Mouse (Mus musculus) kidney, adult 2 months (tissue): ENCODE measurements around the gene Gm13178. TPM values are rescaled to one million over a fixed set of nuclear protein-coding genes. Genes with fewer than 3 reads are reported as not detected.

ENCODE experiments used
- DNase-seq: peaks from one replicate; pipeline ENCODE4 v3.0.0; 2021
- H3K27ac ChIP-seq: fragments of 200-500 bp; 2 replicates; pipeline ENCODE4 v1.5.1; 2012; ENCODE audit warnings: low read depth, low read length, control low read depth, inconsistent platforms; ENCODE audit not compliant: insufficient read depth
- H3K27me3 ChIP-seq: fragments of 200-500 bp; replicated peaks from 2 replicates; pipeline ENCODE4 v1.6.1; 2012; ENCODE audit warnings: mild to moderate bottlenecking, moderate library complexity, low read length, inconsistent platforms; ENCODE audit not compliant: control insufficient read depth, insufficient read depth
- H3K36me3 ChIP-seq: fragments of 200-500 bp; 2 replicates; pipeline ENCODE4 v1.6.1; 2012; ENCODE audit warnings: mild to moderate bottlenecking, moderate library complexity, low read length, inconsistent platforms; ENCODE audit not compliant: control insufficient read depth, insufficient read depth
- H3K4me1 ChIP-seq: fragments of 200-500 bp; 2 replicates; pipeline ENCODE4 v1.6.1; 2011; ENCODE audit warnings: low read length; ENCODE audit not compliant: control insufficient read depth, insufficient read depth
- H3K4me3 ChIP-seq: fragments of 200-500 bp; 2 replicates; pipeline ENCODE4 v1.5.1; 2011; ENCODE audit warnings: mild to moderate bottlenecking, low read depth, low read length, control low read depth; ENCODE audit not compliant: insufficient read depth
- CTCF ChIP-seq: fragments of 200-500 bp; conservative IDR thresholded peaks from 2 replicates; pipeline ENCODE4 v1.5.1; 2011; ENCODE audit warnings: low read depth, mild to moderate bottlenecking, control low read depth, low read length, moderate library complexity, mixed read lengths; ENCODE audit not compliant: insufficient read depth, insufficient read length
- POLR2A ChIP-seq: fragments of 200-500 bp; IDR thresholded peaks from one replicate; pipeline ENCODE4 v1.6.1; 2011; ENCODE audit warnings: low read depth, low read length, control low read depth
- WGBS: fragments of 180-500 bp; shearing (Covaris S2); methylation state at CpG from one replicate; pipeline ENCODE4 v1.1.7; 2018; 5-methylcytosine and 5-hydroxymethylcytosine counted together
- polyA plus RNA-seq: library from polyadenylated mRNA; depleted of rRNA; stranded (reverse); fragments of >200 nt; gene quantifications from 2 replicates; pipeline ENCODE4 v1.2.3, GENCODE M21; 2012; rRNA removed

The Gm13178 gene
- not detected in 2 replicates for polyA plus RNA-seq

DNA sequence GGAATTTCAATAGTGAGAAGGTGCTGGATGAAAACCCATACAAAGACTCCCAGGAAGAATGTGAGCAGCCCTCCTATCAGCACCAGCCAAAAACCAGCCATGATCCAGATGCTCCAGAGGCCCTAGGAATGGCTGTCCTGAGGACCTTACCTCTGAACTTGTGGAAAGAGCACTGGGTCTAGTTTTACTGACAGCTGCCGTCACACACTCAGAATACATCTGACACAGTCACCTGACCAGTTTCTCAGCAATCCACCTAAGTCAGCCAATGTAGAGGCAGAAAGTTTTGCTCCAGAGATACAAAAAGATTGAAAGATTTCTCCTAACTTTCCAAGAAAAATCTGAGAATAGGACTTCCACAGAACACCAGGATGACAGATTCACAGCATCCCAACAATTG, at the start of gene Gm13178:
Gm13178 (minus strand) TSS at position 101 of the 400 bp plus-strand sequence.
- Histone ChIP-seq H3K27me3 (no peaks in the 10 kb centered on the region), H3K36me3 (no peaks in the 10 kb centered on the region), H3K27ac (no peak within 1 kb of the TSS), H3K4me1 (no peaks in the 10 kb centered on the region), H3K4me3 (no peak within 1 kb of the TSS)
- DNase-seq: no peak
- no peak for TF ChIP-seq CTCF
- TF ChIP-seq POLR2A: no peak
- WGBS: 76% methylated on average over 1 of the region's 1 CpGs

DNA sequence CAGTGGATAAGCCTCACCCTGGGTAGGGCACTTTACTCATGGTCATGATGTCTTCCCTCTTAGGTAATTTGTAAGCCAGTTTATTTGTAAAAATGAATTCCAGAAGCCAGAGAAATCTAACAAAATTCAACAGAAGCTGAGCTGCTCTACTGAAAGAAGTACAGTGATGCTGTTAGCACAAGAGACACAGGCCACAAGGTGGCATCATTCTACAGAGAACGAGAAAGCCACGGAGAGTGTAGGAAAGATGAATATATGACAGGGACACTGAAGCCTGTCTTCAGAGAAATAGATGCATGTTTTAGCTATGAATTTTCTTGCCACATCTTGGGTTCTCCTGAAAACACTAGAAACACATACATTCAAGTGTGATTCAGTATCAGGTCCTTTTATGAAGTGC, 44.5 kb upstream of the Gm13178 start:
- DNase-seq: peak; percentile 51

DNA sequence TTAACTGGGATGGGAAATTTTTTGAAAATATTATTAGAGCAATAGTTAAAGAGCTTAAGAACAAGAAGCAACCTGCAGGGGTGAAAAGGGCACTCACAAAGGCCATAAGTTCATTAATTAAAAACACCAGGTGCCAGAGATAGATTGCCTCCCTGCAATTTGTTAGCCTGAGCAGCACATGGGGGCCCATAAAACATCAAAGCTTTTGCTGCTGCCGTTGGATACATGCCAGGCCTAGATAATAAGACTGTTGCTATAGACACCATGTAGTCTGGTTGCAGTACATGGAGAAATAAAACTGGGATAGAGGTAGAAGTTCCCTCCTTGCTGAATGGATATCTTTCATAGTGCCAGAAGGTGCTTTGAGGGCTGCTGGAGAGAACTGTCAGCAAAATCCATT, 27.9 kb upstream of the Gm13178 start:
- Histone ChIP-seq H3K27ac (no peak overlapping the region), H3K4me1 (no peaks in the 10 kb centered on the region), H3K27me3 (no peaks in the 10 kb centered on the region), H3K4me3 (no peak overlapping the region), H3K36me3 (no peaks in the 10 kb centered on the region)
- no peak for DNase-seq
- TF ChIP-seq POLR2A (no peak), CTCF (no peak)
- WGBS: 0% methylated on average over 1 of the region's 1 CpGs

More for the DNA sequence above, 44.5 kb upstream of the Gm13178 start:
- H3K36me3 ChIP-seq: no peaks in the 10 kb centered on the region
- H3K4me3 ChIP-seq: no peak overlapping the region
- TF ChIP-seq POLR2A: no peak
- TF ChIP-seq CTCF: no peak
- WGBS: 24% methylated on average over 2 of the region's 2 CpGs
- no peaks in the 10 kb centered on the region for H3K4me1 ChIP-seq
- H3K27ac ChIP-seq: no peak overlapping the region
- H3K27me3 ChIP-seq: no peaks in the 10 kb centered on the region

DNA sequence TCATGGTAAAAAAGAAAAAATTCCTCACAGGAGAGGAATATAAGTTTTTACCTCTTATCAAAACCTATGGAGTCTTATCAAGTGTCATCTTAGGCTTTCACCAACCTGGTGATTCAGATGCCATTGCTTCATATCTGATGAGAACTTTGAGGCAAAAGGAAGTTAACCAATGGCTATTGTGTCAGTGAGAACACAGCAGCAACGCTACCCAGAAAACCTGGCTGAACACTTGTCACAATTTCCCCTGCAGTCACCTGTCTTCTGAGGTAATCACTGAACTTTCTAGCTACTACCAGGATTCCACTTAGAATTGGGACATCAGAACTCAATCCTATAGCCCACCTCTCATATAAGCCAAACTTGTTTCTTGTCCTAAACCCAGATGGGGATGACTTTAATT, 1.5 kb downstream of the Gm13178 start:
- DNase-seq: no peak
- no peaks in the 10 kb centered on the region for H3K36me3 ChIP-seq
- TF ChIP-seq CTCF (no peak), POLR2A (no peak)
- H3K4me3 ChIP-seq: no peak overlapping the region
- no peak overlapping the region for H3K27ac ChIP-seq
- no peaks in the 10 kb centered on the region for H3K27me3 ChIP-seq
- H3K4me1 ChIP-seq: no peaks in the 10 kb centered on the region
- WGBS: 83% methylated on average over 1 of the region's 1 CpGs

DNA sequence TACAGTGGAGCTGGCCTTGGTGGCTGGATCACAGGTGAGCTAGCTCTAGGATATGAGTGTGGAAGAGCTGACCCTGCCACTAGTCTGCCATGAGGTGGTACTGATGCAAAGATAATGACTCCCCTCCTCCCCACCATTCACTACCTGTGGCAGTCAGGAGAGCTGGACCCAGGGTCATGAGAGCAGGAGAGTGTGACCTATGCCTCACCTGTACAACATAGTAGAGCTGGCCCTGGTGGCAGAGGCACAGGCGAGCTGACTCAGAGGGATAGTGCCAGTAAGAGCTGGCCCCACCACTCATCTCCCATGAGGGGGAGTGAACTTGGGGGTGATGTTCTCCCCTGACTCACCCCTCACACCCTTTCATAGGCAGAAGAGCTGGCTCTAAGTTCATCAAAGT, 2.9 kb downstream of the Gm13178 start:
- DNase-seq: no peak
- Histone ChIP-seq H3K4me3 (no peak overlapping the region), H3K4me1 (no peaks in the 10 kb centered on the region), H3K27me3 (no peaks in the 10 kb centered on the region), H3K36me3 (no peaks in the 10 kb centered on the region), H3K27ac (no peak overlapping the region)
- no peak for TF ChIP-seq CTCF
- no peak for TF ChIP-seq POLR2A
- WGBS: 75% methylated on average over 1 of the region's 1 CpGs

DNA sequence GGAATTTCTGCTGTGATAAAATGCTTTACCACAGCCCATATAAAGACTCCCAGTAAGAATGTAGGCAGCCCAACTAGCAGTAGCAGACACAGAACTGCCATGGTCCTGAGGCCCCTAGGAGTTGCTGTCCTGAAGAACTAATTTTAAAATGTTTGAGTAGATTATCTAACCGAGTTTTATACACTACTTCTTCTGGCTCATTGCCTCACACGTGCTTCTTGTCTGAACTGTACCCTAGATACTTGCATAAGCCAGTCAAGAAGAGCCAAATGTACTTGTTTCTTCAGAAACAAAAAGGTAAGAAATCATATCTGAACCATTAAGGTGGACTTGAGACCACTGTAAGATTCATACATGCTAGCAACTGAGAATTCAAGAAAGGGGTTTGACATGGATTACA, 34.9 kb downstream of the Gm13178 start, which contains the start of gene Gm436:
Gm436 (minus strand) TSS at position 101 of the 400 bp plus-strand sequence.
- Histone ChIP-seq H3K36me3 (no peaks in the 10 kb centered on the region), H3K27ac (no peak within 1 kb of the TSS), H3K27me3 (no peaks in the 10 kb centered on the region), H3K4me3 (no peak within 1 kb of the TSS), H3K4me1 (no peaks in the 10 kb centered on the region)
- 48% methylated on average over 2 of the region's 2 CpGs for WGBS
- TF ChIP-seq CTCF (no peak), POLR2A (no peak)
- no peak for DNase-seq

Other genes with a start within 250 kb of the Gm13178 start
- not detected in 2 replicates for gene 9430007A20Rik, start 201.6 kb downstream of the Gm13178 start, polyA plus RNA-seq
- gene Gm13124, start 156.3 kb downstream of the Gm13178 start, polyA plus RNA-seq: not detected in 2 replicates
- not detected in 2 replicates for gene Aadacl4, start 107.7 kb downstream of the Gm13178 start, polyA plus RNA-seq
- not detected in 2 replicates for gene Gm436, start 35.0 kb downstream of the Gm13178 start, polyA plus RNA-seq
- gene Gm438, start 65.2 kb upstream of the Gm13178 start, polyA plus RNA-seq: not detected in 2 replicates
- 322 and 340 TPM in 2 replicates for gene Dhrs3, start 171.4 kb upstream of the Gm13178 start, polyA plus RNA-seq